Mouse (Mus musculus): Measurements from ENCODE around the gene Prcd.

- TF ChIP-seq ZMIZ1 (IDR thresholded peaks at IDR 0.05; ENCODE audit: low read depth, low read length) = no peak
- TF ChIP-seq CTCF (conservative IDR thresholded peaks at IDR 0.05 in 1 of 2, IDR thresholded peaks at IDR 0.05 in 1 of 2; ENCODE audit: low read depth in 2 of 2, low read length in 2 of 2) = no peak
- no peak for TF ChIP-seq USF2 (conservative IDR thresholded peaks at IDR 0.05; ENCODE audit: low read depth, low read length)
- TF ChIP-seq POLR2A (IDR thresholded peaks at IDR 0.05; ENCODE audit: low read depth, low read length) = no peak
- no peak for TF ChIP-seq KAT2A (IDR thresholded peaks at IDR 0.05; ENCODE audit: insufficient replicate concordance, low read length)
- no peak for TF ChIP-seq CHD2 (IDR thresholded peaks at IDR 0.05; ENCODE audit: low read length)
- TF ChIP-seq MAFK (IDR thresholded peaks at IDR 0.05; ENCODE audit: insufficient replicate concordance, low read length) = no peak
- no peak for TF ChIP-seq EP300 (IDR thresholded peaks at IDR 0.05; ENCODE audit: low read length)
- TF ChIP-seq SMC3 (IDR thresholded peaks at IDR 0.05; ENCODE audit: low read depth, low read length) = no peak
Measured at GRCm38 (mm10) chr11:116626299-116627071, 26.8 kb upstream of the Prcd start, which contains the start of gene Rhbdf2.
